Mouse (Mus musculus): Measurements from ENCODE around the gene Zbtb34. TPM values are rescaled to one million over a fixed set of nuclear protein-coding genes. Genes with fewer than 3 reads are reported as not detected.

Zbtb34 gene
- 7.2 TPM for total RNA-seq (2023)

GRCm38 (mm10) chr2:33430771-33431699 lies at the start of gene Zbtb34:
Gene Zbtb34, minus strand, starts transcription at chr2:33431324.

GRCm38 (mm10) chr2:33468466-33469097 lies 37.5 kb upstream of the Zbtb34 start, which contains the start of gene Zbtb43:
Gene Zbtb43, minus strand, starts transcription at chr2:33468559.

DNA sequence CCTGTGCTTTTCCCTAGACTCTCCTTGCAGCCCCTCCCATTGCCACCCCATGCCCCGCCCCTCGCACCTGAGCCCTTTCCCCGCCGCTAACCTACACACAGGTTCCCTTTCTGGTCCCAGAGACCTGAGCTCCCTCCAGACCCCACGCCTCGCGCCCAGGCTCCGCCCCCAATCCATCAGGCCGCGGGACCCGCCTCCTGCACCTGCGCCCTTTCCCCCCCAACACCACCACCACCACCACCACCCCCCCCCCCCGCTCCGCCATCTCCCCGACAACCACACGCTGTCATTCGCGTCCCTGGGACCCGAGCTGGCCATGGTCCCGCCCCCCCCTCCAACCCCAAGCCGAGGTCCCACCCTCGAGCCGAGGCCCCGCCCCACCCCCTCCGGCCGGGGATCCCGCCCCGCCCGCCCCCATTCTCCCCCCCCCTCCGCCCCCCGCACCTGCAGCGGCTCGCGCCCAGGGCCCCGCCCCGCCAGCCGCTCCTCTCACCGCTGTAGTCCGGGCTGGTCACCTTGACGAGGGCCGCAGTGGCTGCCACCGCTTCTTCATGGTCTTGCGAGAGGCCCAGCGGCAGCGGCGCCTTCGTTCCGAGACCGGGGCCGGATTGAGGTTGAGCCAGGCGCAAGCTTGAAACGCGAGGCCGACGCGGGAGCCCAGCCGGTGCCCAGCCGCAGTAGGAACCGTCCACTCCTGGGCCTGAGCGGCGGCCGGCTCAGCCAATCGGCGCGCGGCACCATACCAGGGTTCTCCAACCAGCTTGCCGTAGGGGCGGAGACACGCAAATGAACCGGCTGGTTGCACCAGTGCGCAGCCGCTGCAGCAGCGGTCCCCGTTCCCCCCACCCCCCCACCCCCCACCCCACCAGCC lies 60.1 kb downstream of the Zbtb34 start, which contains the start of gene Ralgps1:
Gene Ralgps1 (minus strand): TSS at position 710 of the 871 bp plus-strand sequence.

Other genes starting within 250 kb of the Zbtb34 start
- gene Angptl2, start 215.3 kb downstream of the Zbtb34 start, total RNA-seq (2023), result 1.2 TPM
- gene Ralgps1, start 59.8 kb downstream of the Zbtb34 start, total RNA-seq (2023), result 19.7 TPM
- 29.1 TPM for gene Zbtb43, start 37.2 kb upstream of the Zbtb34 start, total RNA-seq (2023)
- gene Lmx1b, start 209.2 kb upstream of the Zbtb34 start, total RNA-seq (2023), result not detected

All from CD4-positive naive resting alpha-beta T cell, adult 57 days (primary cell).